Mouse (Mus musculus) brown adipose tissue, adult 24 weeks (tissue): ENCODE measurements at regions not wholly inside any gene's neighbourhood (a gene's known extent, or its start where the extent isn't known, plus 50 kb on each side); places are given as distances from the start of the nearest gene placed in this dataset.

Source experiments
- H3K27ac ChIP-seq: fragments of 200-500 bp; replicated peaks from 2 replicates; pipeline ENCODE4 v1.5.1; 2012; ENCODE audit warnings: low read depth, mild to moderate bottlenecking, low read length
- H3K4me1 ChIP-seq: fragments of 200-500 bp; 2 replicates; pipeline ENCODE4 v1.6.1; 2012; ENCODE audit warnings: low read length, mixed read lengths; ENCODE audit not compliant: control insufficient read depth, insufficient read depth, insufficient read length
- H3K4me3 ChIP-seq: fragments of 200-500 bp; 2 replicates; pipeline ENCODE4 v1.5.1; 2012; ENCODE audit warnings: low read depth, mild to moderate bottlenecking, low read length, moderate library complexity; ENCODE audit not compliant: insufficient read depth

DNA sequence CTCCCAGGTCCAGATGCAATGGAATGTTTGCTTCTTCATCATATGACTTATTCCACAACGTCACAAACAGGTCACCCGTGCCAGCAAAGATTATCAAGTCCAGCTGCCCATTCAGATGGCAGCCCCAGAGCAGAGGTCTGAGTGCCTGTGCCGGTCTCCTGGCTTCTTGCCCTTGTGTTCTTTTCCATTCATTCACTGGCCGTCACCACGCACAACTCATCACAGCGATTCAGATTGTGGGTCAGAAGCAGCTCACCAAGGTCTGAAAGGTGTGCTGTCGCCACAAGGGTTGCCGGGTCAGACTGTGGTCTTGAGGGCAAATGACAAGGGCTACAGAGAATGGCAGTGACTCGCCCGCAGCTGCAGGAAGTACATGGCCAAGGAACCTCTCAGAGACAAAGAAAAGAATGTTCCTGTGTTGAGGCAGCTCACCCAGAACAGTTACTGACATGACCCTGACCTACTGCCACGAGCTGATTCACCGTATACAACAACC, 141.3 kb upstream of the Klf14 start:
- peak overlapping the region; percentile 4; the same call in 1 of the 2 replicates for H3K27ac ChIP-seq
- H3K4me3 ChIP-seq = no peak overlapping the region
- H3K4me1 ChIP-seq = peaks cover 22% of the 10 kb centered on the region

GRCm38 (mm10) chr6:31100749-31101148, 141.9 kb upstream of the Klf14 start:
- Histone ChIP-seq H3K4me1 (peaks cover 22% of the 10 kb centered on the region), H3K27ac (0 out of 2 replicates have a peak overlapping the region, but pooled peaks have one; percentile 4), H3K4me3 (no peak overlapping the region)

DNA sequence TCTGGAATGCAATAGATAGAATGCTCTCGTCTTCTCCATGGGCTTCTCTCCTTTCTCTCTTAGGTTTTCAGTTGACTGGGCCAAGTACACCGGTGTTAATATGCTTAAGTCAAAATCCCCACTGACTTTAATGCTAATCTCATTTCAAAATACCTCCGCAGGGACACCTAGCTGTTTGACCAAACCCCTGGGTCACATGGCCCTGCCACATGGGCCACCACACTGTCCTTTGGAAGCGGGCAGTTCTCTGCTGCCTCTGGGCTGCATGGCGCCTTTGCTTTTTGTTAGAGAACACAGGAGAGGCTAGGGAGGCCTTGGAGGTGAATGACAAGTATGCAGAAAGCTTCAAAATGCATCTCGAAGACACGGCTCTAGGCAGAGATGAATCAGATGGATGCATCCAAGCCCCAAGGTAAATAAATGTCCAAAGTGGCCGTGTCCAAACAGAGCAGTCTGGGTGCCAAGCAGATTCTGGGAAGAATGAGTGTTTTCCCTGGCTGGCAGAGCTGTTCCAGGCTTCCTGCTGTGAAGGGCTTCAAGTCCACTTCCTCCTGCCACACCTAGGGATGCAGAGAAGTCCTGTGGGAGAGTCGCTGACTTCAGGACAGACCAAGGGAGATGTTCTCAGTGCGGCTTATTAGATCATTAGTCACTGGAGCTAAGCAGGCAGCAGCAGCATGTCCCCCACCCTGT, 147.4 kb upstream of the Klf14 start:
- Histone ChIP-seq H3K27ac (no peak overlapping the region), H3K4me1 (peaks cover 38% of the 10 kb centered on the region), H3K4me3 (no peak overlapping the region)

DNA sequence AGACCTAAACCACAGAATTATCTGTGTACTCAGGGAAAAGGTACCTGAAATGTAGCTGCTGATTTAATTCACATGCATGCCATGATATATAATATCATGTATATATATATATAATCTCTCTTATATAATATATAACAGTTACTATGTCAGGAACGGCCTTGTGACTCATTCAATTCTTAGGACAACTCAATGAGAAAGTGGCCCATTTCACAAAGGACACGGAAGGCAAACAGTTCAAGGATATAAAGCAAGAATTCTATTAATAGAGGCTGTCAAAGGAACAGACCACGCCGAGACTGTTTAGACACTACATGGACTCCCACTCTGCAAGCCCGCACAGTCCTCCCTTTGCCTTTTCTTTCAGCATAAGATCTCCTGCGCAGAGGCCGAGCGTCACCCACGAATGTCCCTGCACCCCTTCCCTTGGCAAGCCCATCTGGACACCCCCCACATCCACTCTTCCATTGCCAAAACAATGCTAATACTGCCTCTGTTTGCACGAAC, 148.0 kb upstream of the Klf14 start:
- Histone ChIP-seq H3K4me1 (peaks cover 39% of the 10 kb centered on the region), H3K27ac (0 out of 2 replicates have a peak overlapping the region, but pooled peaks have one; percentile 25), H3K4me3 (no peak overlapping the region)

GRCm38 (mm10) chr6:31107360-31107759, 148.5 kb upstream of the Klf14 start:
- Histone ChIP-seq H3K4me1 (peaks cover 42% of the 10 kb centered on the region), H3K4me3 (no peak overlapping the region), H3K27ac (peak overlapping the region; percentile 25)

GRCm38 (mm10) chr6:31107916-31108685, 149.2 kb upstream of the Klf14 start:
- Histone ChIP-seq H3K4me3 (no peak overlapping the region), H3K27ac (peak overlapping the region; percentile 25; the same call in 1 of the 2 replicates), H3K4me1 (peaks cover 48% of the 10 kb centered on the region)

GRCm38 (mm10) chr6:31109604-31110003, 150.7 kb upstream of the Klf14 start:
- Histone ChIP-seq H3K4me1 (peaks cover 54% of the 10 kb centered on the region), H3K27ac (no peak overlapping the region), H3K4me3 (no peak overlapping the region)

DNA sequence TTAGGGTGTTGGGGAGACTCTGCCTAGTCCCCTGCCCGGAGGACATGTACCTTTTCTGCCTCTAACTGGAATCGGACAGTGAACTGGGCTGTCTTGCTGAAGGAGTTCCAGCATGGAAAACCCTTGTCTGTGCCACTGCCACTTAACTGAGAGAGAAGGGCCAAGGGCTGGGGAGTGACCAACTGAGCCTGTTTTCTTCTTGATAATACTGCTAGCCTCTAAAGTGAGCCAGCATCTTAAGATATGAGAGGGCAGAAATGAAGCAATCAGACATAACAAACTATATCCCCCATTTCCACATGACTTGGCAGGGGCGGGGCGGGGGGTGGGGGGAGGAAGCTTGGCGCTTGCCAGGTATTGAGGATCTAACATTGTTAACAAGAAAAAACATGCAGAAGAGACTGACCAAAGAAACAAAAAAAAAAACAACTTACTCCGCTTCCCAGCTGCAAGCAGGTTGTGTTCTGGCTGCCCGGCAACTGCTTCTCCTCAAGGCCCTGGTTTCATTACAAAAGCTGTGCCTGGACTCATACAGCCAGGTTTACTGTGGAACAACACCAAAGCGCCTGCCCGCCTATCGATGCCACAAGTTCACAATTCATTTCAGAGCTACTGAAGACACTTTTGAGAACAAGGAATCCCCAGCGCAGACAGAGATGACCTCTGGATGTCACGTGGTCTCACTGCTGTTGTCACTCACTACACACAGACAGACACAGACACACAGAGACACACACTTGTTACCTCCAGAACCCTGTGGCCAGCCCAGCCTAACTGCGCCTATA, 153.6 kb upstream of the Klf14 start:
- Histone ChIP-seq H3K4me1 (peaks cover 60% of the 10 kb centered on the region), H3K27ac (peak overlapping the region; percentile 85)

GRCm38 (mm10) chr6:31113558-31114326, 154.9 kb upstream of the Klf14 start:
- H3K4me3 ChIP-seq = peak overlapping the region; percentile 48

More for the DNA sequence above, 153.6 kb upstream of the Klf14 start:
- peak overlapping the region; percentile 12 for H3K4me3 ChIP-seq

DNA sequence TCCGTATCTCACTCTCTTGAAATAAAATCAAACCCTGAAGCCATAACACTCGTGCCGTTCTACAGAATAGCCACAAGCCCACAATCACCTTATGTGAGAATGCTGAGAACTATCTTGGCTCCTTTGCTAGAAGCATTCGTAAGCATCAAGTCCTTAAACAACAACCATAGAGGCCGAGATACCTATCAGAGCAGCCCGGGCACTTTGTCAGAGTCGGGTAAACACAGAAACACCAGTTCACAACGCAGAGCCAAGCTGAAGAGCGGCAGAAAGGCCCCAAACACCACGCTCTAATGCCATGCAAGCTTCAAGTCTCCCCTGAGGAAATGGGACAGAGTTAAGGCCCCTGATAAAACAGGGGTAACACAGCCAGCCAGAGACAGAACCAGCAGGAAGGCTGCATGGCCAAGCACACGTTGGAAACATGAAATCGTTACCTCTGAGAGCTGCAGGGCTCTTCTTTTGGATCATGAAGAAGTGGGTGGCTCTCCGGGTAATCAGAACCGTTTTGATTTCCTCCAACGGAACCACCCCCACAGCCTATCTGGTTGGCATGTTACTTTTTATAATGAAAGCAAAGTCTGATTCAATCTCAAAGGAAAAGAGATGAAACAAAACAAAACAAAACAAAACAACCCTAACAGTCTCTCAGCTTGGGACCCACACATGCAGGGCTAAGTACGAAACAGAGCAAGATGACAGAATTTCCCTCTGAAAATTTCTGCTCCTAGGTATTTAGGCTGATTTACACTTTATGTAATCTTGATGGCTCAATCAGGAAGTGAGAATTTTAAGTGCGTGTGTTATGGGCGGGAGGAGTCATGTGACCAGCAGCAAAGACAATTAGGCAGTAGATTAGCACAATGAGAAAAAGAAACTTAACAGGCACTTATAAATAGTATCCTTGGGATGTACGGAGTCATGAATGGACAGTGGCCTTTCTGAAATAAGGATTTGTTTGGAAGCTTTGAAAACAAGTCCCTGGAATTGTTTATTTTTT, 155.8 kb upstream of the Klf14 start:
- peak overlapping the region; percentile 84 for H3K27ac ChIP-seq

More at GRCm38 (mm10) chr6:31113558-31114326, 154.9 kb upstream of the Klf14 start:
- Histone ChIP-seq H3K27ac (peak overlapping the region; percentile 84), H3K4me1 (peaks cover 54% of the 10 kb centered on the region)

GRCm38 (mm10) chr6:31115566-31115965, 156.7 kb upstream of the Klf14 start:
- Histone ChIP-seq H3K27ac (peak overlapping the region; percentile 63), H3K4me1 (peaks cover 49% of the 10 kb centered on the region), H3K4me3 (no peak overlapping the region)

More for the DNA sequence above, 155.8 kb upstream of the Klf14 start:
- Histone ChIP-seq H3K4me3 (peak overlapping the region; percentile 48), H3K4me1 (peaks cover 47% of the 10 kb centered on the region)

- Histone ChIP-seq H3K4me3 (no peak overlapping the region; the same call in 1 of the 2 replicates), H3K4me1 (peaks cover 51% of the 10 kb centered on the region), H3K27ac (peak overlapping the region; percentile 63)
These were observed 157.5 kb upstream of the Klf14 start for GRCm38 (mm10) chr6:31116365-31116764.

GRCm38 (mm10) chr6:31117666-31118065, 158.8 kb upstream of the Klf14 start:
- Histone ChIP-seq H3K4me3 (no peak overlapping the region), H3K4me1 (peaks cover 53% of the 10 kb centered on the region), H3K27ac (no peak overlapping the region; the same call in 1 of the 2 replicates)
